In genomic region chr15:90343771-90344170, GRCm38 (mm10) we compare ENCODE assay signal across 13 mouse cellular contexts.
"Had no signal": no experiment of that assay in that cellular context is flagged by ENCODE, and none has a peak within 500 bp of the region (broad histone marks: within the 10 kb centered on the region; RNA-seq: fewer than 3 reads in every experiment).

No protein-coding gene starts in this region.

- ATAC-seq: intestine, embryonic 16.5 days; midbrain, embryonic 15.5 days had no signal

- H3K4me2 ChIP-seq: liver, embryonic 15.5 days; lung, embryonic 15.5 days; midbrain, embryonic 11.5 days; midbrain, embryonic 15.5 days; neural tube, embryonic 12.5 days had no signal

- DNase-seq: lung, postnatal 14 days; thymus, postnatal 4 days had no signal

- H3K27ac ChIP-seq: left cerebral cortex, adult 2 months; limb, embryonic 10.5 days; liver, embryonic 15.5 days; lung, embryonic 15.5 days; macrophage; neural tube, embryonic 12.5 days; stomach, postnatal 0 days had no signal

- H3K36me3 ChIP-seq: limb, embryonic 10.5 days; liver, embryonic 15.5 days; lung, embryonic 15.5 days; midbrain, embryonic 15.5 days; neural tube, embryonic 12.5 days had no signal

- H3K9ac ChIP-seq: liver, embryonic 15.5 days; lung, embryonic 15.5 days; midbrain, embryonic 15.5 days; neural tube, embryonic 12.5 days had no signal

- H3K9me3 ChIP-seq: limb, embryonic 10.5 days; liver, embryonic 15.5 days; lung, embryonic 15.5 days; midbrain, embryonic 15.5 days; neural tube, embryonic 12.5 days had no signal

- H3K4me3 ChIP-seq: left cerebral cortex, adult 2 months; limb, embryonic 10.5 days; liver, embryonic 15.5 days; lung, embryonic 15.5 days; megakaryocyte, embryonic 14.5 days; midbrain, embryonic 15.5 days; neural tube, embryonic 12.5 days had no signal

- H3K4me1 ChIP-seq: liver, embryonic 15.5 days; lung, embryonic 15.5 days; megakaryocyte, embryonic 14.5 days; neural tube, embryonic 12.5 days had no signal

- H3K27me3 ChIP-seq: liver, embryonic 15.5 days; lung, embryonic 15.5 days; megakaryocyte, embryonic 14.5 days; midbrain, embryonic 15.5 days; neural tube, embryonic 12.5 days had no signal
